Mouse (Mus musculus): Measurements from ENCODE around the gene Xcr1.

The Xcr1 gene

GRCm38 (mm10) chr9:123815444-123815843, 46.4 kb downstream of the Xcr1 start:
- DNase-seq (ENCODE audit: low read depth, low spot score) = no peak

DNA sequence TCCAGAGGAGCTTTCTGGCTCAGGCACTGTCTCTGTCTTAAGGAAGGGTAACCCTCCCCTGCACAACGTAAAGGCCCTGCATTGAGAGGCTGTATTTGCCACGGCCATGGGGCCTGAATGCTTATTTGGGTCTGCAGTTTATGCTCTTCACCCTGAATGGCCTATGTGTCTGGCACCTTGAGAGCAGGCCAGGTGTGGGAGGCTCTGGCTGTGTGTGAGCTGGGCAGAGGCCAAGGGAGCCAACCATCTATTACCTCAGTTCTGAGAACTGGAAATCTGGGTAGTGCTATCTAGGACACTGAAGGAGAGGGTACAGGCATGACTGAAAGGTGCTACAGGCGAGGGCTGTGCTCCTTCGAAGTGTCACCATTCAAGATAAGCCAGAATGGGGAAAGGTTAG, 47.0 kb downstream of the Xcr1 start:
- DNase-seq (ENCODE audit: low read depth, low spot score) = no peak

DNA sequence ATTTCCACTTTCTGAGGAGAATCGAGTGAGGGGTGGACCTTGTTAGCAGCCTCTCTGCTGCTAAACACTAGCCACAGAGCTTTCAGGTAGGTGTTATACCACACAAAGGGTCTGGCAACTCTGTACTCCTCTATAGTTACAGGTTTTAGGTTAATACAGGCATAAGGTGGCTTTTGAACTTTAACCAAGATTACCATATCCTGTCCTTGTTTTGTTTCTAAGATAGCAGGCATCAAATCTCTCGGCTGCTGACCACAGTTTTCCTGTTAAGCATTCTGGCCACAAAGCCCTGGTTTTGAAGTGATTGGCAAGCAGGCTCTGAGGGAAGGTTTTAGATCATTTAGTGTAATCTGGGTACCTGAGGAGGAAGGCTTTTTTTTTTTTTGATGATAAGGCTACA, 47.5 kb downstream of the Xcr1 start:
- no peak for DNase-seq (ENCODE audit: low read depth, low spot score)

DNA sequence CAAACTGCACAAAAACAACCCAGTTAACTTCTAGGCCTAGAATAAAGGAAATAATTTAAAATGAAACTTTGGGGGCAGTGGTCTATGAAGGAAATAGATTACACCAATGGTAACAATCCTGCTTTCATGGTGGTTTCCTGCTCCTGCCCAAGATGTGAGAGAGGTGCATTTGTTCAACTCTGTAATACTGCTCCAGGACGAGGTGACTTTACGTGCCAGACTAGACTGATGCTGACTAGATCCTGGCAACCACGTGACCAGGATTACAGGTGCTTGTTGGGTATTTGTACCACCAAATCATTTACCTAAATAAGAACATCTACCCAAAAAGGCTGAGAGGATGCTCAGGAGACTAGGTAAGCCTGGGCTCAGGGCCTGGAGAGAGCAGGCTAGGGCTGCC, 50.0 kb downstream of the Xcr1 start:
- DNase-seq (ENCODE audit: low read depth, low spot score) = no peak

DNA sequence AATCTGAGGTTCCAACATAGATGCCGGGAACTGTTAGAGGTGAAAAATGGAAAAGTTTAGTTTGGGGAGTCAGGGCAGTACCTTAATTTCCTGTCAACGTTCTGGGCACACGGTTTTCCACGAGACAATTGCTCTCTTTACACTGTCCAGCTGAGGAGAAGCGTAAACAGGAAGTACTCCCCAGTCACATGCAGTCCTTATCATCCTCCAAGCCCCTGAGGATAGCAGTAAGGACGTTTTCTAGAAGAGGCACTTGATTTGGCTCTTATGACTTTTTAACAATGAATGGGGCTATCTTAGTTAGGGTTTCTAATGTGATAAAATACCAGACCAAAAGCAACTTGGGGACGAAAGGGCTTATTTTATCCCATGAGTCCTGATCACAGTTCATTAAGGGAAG, 53.2 kb downstream of the Xcr1 start:
- DNase-seq (ENCODE audit: low read depth, low spot score) = no peak

DNA sequence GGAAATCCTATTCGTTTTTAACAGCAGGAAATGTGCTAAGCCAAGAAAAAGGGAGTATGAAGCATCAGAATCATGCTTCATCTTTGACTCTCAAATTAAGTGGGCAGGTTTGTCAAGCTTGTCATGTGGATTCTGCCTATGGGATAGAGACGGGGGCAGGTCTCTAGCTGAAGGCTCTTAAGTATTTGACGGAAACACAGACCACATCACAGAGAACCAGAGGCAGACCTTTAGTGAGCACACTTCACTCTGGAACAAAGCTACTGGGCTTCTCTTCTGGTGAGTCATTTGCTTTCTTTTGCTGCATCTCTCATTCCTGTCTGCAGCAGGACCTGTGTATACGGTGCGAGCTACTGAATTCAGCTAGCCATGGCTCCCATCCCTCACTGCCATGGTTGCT, 55.6 kb downstream of the Xcr1 start, which contains the start of gene Cxcr6:
Gene Cxcr6 (plus strand): TSS at position 209 of the 400 bp plus-strand sequence.
- no peak for DNase-seq (ENCODE audit: low read depth, low spot score)

DNA sequence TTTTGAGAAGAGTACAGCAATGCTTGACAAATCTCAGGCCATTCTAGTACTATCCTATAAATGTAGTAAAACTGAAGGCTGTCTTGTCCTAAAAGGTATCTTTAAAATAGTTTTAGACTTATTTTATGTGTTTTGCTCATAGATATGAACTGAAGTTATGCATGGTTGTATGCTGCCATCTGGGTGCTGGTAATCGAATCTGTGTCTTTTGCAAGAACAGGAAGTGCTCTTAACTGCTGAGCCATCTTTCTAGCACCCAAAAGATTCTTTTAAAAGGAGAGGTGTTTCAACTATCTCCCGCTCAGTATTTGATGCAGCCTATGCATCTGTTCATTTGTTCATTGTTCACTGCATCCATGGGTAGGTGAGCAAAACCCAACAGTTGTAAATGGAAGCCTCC, 56.6 kb downstream of the Xcr1 start:
- no peak for DNase-seq (ENCODE audit: low read depth, low spot score)

GRCm38 (mm10) chr9:123802896-123803295, 58.9 kb downstream of the Xcr1 start:
- DNase-seq (ENCODE audit: low read depth, low spot score) = no peak

DNA sequence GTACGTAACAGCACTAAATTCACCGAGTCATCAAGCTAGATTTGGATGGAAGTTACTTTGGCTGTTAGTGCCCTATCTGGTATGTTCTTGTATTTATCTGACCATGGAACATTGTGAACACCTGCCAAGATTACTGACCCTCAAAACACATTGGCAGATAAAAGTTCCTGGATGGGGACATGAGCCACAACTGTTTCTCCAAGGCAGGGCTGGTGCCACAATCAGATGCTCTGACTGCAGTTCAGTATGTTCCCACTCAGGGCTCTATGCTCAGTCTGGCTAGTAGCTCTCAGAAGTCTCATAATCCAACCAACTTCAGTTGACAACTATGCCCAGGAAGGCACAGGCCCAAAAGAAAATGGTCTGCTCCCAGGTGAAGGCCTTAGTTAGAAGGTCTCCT, 59.4 kb downstream of the Xcr1 start:
- DNase-seq (ENCODE audit: low read depth, low spot score) = no peak
